Mouse (Mus musculus) T-helper 2 cell (primary cell): ENCODE measurements around the gene Ethe1.

ENCODE experiments used
- in situ Hi-C: fragments of 300-600 bp; cut with MboI, MseI; formaldehyde crosslinking; loops from one replicate; pipeline ENCODE4 v1.15.1; 2025; ENCODE audit warnings: high pct_unique_total_duplicates

Ethe1 gene

DNA sequence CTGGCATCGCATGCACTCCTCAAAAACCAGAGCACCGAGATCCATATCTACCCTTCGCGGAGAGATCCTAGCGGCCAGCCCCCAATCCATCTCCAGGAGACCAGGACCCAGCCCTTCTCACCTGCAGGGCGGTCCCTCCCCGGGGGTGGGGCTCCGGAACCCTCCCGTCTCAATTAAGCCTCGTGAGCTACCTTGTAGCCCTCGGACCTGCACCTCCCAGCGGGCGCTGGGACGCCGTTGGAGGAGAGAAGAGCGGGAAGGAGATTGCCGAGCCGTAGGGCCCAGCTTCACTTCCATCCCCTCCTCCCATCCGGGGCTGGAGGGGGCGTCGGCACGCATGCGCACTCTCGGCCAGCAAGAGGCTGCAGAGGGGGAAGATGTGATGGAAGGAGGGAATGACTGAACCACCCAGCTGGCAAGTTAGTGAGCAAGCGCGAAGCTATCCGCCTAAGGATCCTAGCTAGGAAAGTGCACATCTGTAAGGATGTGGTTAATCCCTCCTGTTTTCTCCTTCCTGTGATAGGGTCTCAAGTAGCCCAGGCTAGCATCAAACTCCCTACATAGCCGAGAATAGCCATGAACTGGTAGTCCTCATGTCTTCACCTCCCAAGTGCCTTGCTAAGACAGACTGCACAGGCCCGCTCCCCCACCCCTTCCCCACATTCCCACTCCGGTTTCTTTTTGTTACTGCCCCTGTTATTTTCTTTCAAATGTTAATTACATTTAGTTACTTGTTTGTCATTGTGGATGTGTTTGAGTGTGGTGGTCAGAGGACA lies at the start of gene Ethe1, which contains the start of gene Zfp575:
Ethe1 (plus strand) TSS at position 214 of the 776 bp plus-strand sequence.
Zfp575 (minus strand) TSS at position 312 of the 776 bp plus-strand sequence.
- in situ Hi-C loops = no loop called here

- in situ Hi-C loops = loop anchor here (5.0 kb wide), 1 partner anchor 35 kb away; no protein-coding TSS in a partner anchor
Observed at GRCm38 (mm10) chr7:24537591-24537990, 49.8 kb upstream of the Ethe1 start.

- in situ Hi-C loops = loop anchor here (5.0 kb wide), 1 partner anchor 34 kb away; no protein-coding TSS in a partner anchor
Observed at GRCm38 (mm10) chr7:24538154-24538553, 49.2 kb upstream of the Ethe1 start.

DNA sequence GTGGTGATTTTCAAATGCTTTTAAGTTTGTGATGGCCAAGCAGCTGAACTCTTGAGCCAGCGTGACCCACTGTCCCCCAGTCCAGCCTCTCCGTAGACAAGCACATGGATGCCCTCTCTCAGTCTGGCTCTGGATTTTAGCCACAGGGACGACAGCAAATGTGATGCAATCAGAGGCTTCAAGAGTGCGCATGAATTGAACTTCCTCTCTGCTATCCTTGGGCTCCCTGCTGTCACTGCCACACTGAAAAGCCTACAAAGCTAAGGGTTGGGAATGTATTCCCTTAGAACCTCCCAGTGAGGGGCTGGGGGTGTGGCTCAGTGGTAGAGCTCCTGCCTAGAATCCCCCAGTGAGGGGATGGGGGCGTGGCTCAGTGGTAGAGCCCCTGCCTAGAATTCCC lies 48.6 kb upstream of the Ethe1 start:
- in situ Hi-C loops = loop anchor here (5.0 kb wide), 1 partner anchor 34 kb away; no protein-coding TSS in a partner anchor

- in situ Hi-C loops = loop anchor here (5.0 kb wide), 1 partner anchor 33 kb away; no protein-coding TSS in a partner anchor
Observed at GRCm38 (mm10) chr7:24539686-24540085, 47.7 kb upstream of the Ethe1 start.

GRCm38 (mm10) chr7:24544506-24544905 lies 42.8 kb upstream of the Ethe1 start:
- in situ Hi-C loops = no loop called here

GRCm38 (mm10) chr7:24546068-24546614 lies 41.2 kb upstream of the Ethe1 start, which contains the start of the genes Pinlyp and Xrcc1:
TSS of gene Pinlyp (minus strand) at chr7:24546118.
TSS of gene Xrcc1 (plus strand) at chr7:24546289.
- in situ Hi-C loops = no loop called here

- in situ Hi-C loops = no loop called here
Observed at GRCm38 (mm10) chr7:24546634-24547389, 40.5 kb upstream of the Ethe1 start.

DNA sequence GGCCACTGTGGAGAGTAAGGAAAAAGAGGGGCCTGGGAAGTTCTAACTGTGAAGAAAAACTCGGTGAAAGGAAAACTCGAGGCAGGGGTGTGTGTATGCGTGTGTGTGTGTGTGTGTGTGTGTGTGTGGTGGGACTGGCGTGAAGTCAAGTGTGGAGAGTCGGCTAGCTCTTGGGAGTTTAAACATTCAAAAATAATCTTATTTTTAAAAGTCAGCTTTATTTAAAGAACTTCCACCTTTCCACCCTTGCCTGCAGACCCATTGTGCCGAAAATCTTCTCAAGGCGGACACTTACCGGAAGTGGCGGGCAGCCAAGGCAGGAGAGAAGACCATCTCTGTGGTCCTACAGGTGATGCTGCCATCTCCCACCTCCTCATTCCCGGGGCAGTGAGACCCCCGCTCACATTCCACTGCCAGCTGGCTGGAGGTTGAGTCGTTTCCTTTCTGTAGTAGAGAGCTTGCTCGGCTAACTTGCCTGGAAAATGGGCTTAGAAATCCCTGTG lies 39.8 kb upstream of the Ethe1 start:
- in situ Hi-C loops = no loop called here

- in situ Hi-C loops = no loop called here
Observed at GRCm38 (mm10) chr7:24551985-24552759, 35.2 kb upstream of the Ethe1 start.

GRCm38 (mm10) chr7:24555786-24556185 lies 31.6 kb upstream of the Ethe1 start:
- in situ Hi-C loops = no loop called here

GRCm38 (mm10) chr7:24561450-24561849 lies 25.9 kb upstream of the Ethe1 start:
- in situ Hi-C loops = no loop called here

- in situ Hi-C loops = no loop called here
Observed at GRCm38 (mm10) chr7:24563191-24563836, 24.0 kb upstream of the Ethe1 start.

DNA sequence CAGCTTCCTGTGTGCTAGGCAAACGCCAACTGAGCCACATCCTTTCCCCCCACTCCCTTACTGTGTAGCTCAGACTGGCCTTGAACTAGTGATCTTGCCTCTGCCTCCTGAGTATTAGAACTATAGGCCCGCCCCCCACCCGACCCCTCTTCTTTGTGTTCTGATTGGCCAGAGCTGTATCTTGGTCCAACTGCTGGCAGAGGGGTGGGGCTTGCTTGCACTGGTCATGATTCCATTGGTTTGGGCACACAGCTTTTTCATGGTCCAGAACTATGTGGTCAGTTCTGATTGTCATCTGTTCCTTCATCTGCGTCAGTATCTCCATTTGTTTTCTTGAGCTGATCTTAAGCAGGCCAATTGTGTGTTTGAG lies 23.5 kb upstream of the Ethe1 start:
- in situ Hi-C loops = no loop called here

DNA sequence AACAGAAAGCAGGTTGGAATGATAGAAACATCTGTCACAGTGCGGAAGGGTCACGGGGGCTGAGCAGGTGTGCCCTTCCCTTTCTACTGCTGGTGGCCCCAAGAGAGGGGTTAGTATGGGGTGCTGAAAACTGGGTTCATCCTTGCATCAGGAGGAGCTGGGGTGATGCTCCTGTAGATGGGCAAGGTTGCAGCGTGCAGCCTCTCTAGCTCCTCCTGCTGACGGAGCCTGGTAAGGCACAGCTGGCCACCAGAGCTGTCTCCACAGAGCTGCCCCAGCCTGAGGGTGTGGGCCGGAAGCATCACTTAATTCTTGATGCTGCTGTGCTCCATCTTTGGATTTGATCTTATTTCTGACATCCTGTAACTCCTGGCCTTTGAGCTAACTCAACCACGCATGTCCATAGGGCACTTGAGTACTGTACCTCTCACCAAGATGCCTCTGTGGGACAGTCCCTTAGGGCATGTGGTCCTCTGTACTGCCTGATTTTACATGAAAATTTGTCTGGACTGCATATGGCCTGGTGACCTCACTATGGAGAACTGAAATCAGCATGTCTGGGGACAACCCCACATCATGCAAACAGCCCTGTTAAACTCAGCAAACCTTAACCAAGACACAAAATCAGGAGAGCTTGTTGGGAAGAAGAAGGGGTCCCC lies 22.6 kb upstream of the Ethe1 start:
- in situ Hi-C loops = no loop called here

DNA sequence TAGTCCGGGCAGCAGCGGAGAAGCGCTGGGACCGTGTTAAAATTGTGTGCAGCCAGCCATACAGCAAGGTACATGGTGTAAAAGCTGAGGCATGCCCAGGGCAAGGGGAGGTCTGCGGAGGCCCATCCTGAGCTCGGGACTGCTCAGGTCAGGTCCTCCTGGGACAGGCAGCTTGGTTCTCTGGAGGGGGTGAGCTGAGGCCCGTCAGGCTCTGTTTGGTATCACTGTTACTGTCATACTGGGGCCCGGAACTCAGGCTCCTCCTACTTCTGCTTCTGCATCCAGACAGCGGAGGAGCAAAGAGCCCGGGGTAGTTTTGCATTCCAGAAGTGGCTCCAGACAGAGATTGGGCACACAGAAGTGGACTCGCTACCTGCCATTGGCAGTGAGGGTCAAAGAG lies 21.7 kb upstream of the Ethe1 start:
- in situ Hi-C loops = no loop called here

- in situ Hi-C loops = no loop called here
Observed at GRCm38 (mm10) chr7:24566206-24566605, 21.1 kb upstream of the Ethe1 start.

GRCm38 (mm10) chr7:24568512-24568911 lies 18.8 kb upstream of the Ethe1 start:
- in situ Hi-C loops = no loop called here

DNA sequence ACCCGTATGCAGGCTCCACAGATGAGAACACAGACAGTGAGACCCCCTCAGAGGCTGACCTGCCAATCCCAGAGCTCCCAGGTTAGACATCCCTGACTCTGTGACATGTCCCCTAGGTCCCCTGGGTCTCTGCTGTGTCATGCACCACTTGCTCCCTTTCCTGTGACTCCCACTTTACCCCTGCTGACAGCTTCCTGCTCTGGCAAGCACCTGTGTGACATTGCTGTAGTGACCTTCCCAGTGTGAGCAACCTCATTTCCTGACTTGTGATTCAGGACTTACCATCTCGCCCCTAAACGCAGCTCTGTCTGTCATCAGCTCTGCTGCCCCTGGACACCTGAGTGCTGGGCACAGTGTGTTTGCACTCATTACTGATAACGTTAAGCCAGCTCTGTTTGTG lies 16.3 kb upstream of the Ethe1 start:
- in situ Hi-C loops = loop anchor here (5.0 kb wide), 1 partner anchor 34 kb away; no protein-coding TSS in a partner anchor

DNA sequence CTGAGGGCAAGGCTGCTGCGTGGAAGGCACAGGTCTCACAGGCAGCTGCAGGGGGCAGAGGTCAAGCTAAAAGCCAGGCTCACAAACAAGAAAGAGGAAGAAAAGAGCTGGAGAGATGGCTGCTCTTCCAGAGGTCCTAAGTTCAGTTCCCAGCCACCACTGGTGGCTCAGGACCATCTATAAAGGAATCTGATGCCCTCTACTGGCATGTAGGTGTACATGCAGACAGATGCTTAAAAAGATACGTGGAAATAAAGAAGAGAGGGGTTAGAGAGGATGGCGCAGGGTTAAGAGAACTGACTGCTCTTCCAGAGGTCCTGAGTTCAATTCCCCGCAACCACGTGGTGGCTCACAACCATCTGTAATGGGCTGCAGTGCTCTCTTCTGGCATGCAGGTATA lies 14.9 kb upstream of the Ethe1 start:
- in situ Hi-C loops = loop anchor here (5.0 kb wide), 1 partner anchor 35 kb away; no protein-coding TSS in a partner anchor
